8 mouse cellular contexts compared by ENCODE assay signal in the genomic region with DNA sequence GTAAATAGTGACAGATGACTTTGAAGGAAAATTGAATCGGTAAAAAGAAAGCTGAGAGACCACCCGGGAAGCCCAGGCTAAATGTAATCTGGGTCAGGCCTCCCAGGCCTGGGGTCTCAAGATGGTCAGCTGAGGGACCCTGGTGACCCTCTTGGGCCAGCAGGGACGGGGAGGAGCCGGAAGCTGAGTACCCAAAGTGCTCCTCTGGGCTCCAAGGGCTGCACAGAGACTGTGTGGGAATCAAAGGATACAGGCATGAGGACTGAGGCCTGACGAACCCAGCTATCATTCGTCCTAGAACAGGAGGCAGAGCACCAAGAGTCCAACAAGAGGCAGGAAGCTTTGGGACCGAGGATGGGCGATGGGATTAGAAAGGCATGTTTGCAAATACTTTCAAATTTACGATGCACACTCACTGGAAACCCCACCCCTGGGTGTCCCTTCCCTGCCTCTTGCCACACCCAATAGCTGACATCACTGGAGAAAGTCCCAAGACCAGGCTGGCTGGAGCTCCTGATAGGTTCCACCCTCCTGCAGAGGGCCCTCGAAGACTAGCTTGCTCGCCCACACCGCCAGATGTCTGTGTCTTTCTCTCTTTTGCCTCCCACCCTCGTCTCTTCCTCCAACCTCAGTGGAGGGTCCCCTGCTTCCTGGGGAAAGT.
DNase-seq lines count a peak whose midpoint lies in the region; ATAC-seq and TF ChIP-seq lines count a peak whose summit lies in the region.

No protein-coding gene starts in this region.

- no peaks in the 10 kb centered on the region for H3K27me3 ChIP-seq in hindbrain, postnatal 0 days (ENCODE audit: insufficient read depth, low read length)
- no peaks in the 10 kb centered on the region for H3K27me3 ChIP-seq in hindbrain, embryonic 13.5 days
- H3K27me3 ChIP-seq in kidney, postnatal 0 days (ENCODE audit: insufficient read depth, low read length) = no peaks in the 10 kb centered on the region
- H3K27me3 ChIP-seq in stomach, postnatal 0 days (ENCODE audit: control insufficient read depth, insufficient read depth, low read length) = no peaks in the 10 kb centered on the region

- no peak overlapping the region for H3K4me2 ChIP-seq in hindbrain, postnatal 0 days (ENCODE audit: low read depth, low read length)
- H3K4me2 ChIP-seq in hindbrain, embryonic 13.5 days = no peak overlapping the region
- no peak overlapping the region; the same call in 1 of the 2 replicates for H3K4me2 ChIP-seq in kidney, postnatal 0 days (ENCODE audit: low read length)
- no peak overlapping the region for H3K4me2 ChIP-seq in stomach, postnatal 0 days (replicated peaks; ENCODE audit: low read depth)

- no peak overlapping the region for H3K4me3 ChIP-seq in hindbrain, postnatal 0 days (ENCODE audit: low read length)
- no peak overlapping the region for H3K4me3 ChIP-seq in hindbrain, embryonic 13.5 days
- H3K4me3 ChIP-seq in kidney, postnatal 0 days (replicated peaks; ENCODE audit: low read depth, low read length) = no peak overlapping the region
- no peak overlapping the region for H3K4me3 ChIP-seq in stomach, postnatal 0 days (ENCODE audit: low read depth, low read length)

- 70% methylated on average over 13 of the region's 13 CpGs for WGBS in hindbrain, postnatal 0 days
- WGBS in hindbrain, embryonic 13.5 days = 74% methylated on average over 13 of the region's 13 CpGs
- 48% methylated on average over 13 of the region's 13 CpGs for WGBS in kidney, postnatal 0 days
- 40% methylated on average over 13 of the region's 13 CpGs for WGBS in stomach, postnatal 0 days

- no peaks in the 10 kb centered on the region for H3K36me3 ChIP-seq in hindbrain, postnatal 0 days (ENCODE audit: insufficient read depth, low read length)
- no peaks in the 10 kb centered on the region for H3K36me3 ChIP-seq in hindbrain, embryonic 13.5 days
- H3K36me3 ChIP-seq in kidney, postnatal 0 days (ENCODE audit: insufficient read depth, low read length) = no peaks in the 10 kb centered on the region
- H3K36me3 ChIP-seq in stomach, postnatal 0 days (ENCODE audit: control insufficient read depth, insufficient read depth, low read length) = no peaks in the 10 kb centered on the region

- no peak overlapping the region for H3K27ac ChIP-seq in hindbrain, postnatal 0 days
- no peak overlapping the region for H3K27ac ChIP-seq in hindbrain, embryonic 13.5 days
- peak overlapping the region; percentile 44; the same call in 1 of the 2 replicates for H3K27ac ChIP-seq in kidney, postnatal 0 days
- no peak overlapping the region for H3K27ac ChIP-seq in stomach, postnatal 0 days (replicated peaks)

- no peak for TF ChIP-seq EP300 in stomach, postnatal 0 days (optimal IDR thresholded peaks at IDR 0.05)

- no peaks in the 10 kb centered on the region for H3K9me3 ChIP-seq in hindbrain, postnatal 0 days (ENCODE audit: low read length)
- no peaks in the 10 kb centered on the region for H3K9me3 ChIP-seq in hindbrain, embryonic 13.5 days
- H3K9me3 ChIP-seq in kidney, postnatal 0 days (replicated peaks; ENCODE audit: low read length) = no peaks in the 10 kb centered on the region
- H3K9me3 ChIP-seq in stomach, postnatal 0 days (ENCODE audit: control insufficient read depth, low read length) = no peaks in the 10 kb centered on the region

- TF ChIP-seq CTCF in hindbrain, postnatal 0 days (IDR thresholded peaks at IDR 0.05; ENCODE audit: low read depth) = 0 out of 2 replicates have a peak, but pooled peaks have one; percentile 5
- TF ChIP-seq CTCF in kidney, postnatal 0 days (IDR thresholded peaks at IDR 0.05; ENCODE audit: low read depth) = peak; percentile 42
- TF ChIP-seq CTCF in stomach, postnatal 0 days (IDR thresholded peaks at IDR 0.05; ENCODE audit: low read depth) = peak; percentile 53

- no peak for DNase-seq in hindbrain, postnatal 0 days (ENCODE audit: low spot score)
- DNase-seq in adrenal gland, postnatal 36 days = peak; percentile 79 to 83
- peak; percentile 75 to 83 for DNase-seq in heart, adult 18-20 months
- peak; percentile 70 for DNase-seq in kidney, postnatal 0 days (ENCODE audit: low spot score)
- DNase-seq in lung, postnatal 10 days = peak; percentile 88
- peak; percentile 28 for DNase-seq in stomach, postnatal 0 days (ENCODE audit: low spot score)
- DNase-seq in embryo, embryonic 9.5 days (ENCODE audit: extremely low spot score) = no peak

- ATAC-seq in hindbrain, postnatal 0 days = no peak
- no peak for ATAC-seq in hindbrain, embryonic 13.5 days (ENCODE audit: low FRiP score)
- no peak; the same call in 1 of the 2 replicates for ATAC-seq in kidney, postnatal 0 days (replicated peaks; ENCODE audit: low FRiP score, low read depth)
- peak; percentile 66; the same call in 1 of the 2 replicates for ATAC-seq in stomach, postnatal 0 days (ENCODE audit: low FRiP score, low TSS enrichment)

- H3K4me1 ChIP-seq in hindbrain, postnatal 0 days (ENCODE audit: insufficient read depth, low read length) = no peaks in the 10 kb centered on the region
- H3K4me1 ChIP-seq in hindbrain, embryonic 13.5 days (replicated peaks) = peaks cover 21% of the 10 kb centered on the region
- no peaks in the 10 kb centered on the region for H3K4me1 ChIP-seq in kidney, postnatal 0 days (replicated peaks; ENCODE audit: insufficient read depth, low read length)
- H3K4me1 ChIP-seq in stomach, postnatal 0 days (replicated peaks; ENCODE audit: control insufficient read depth, insufficient read depth) = no peaks in the 10 kb centered on the region

- H3K9ac ChIP-seq in hindbrain, postnatal 0 days (replicated peaks; ENCODE audit: low read length) = no peak overlapping the region
- no peak overlapping the region for H3K9ac ChIP-seq in hindbrain, embryonic 13.5 days
- H3K9ac ChIP-seq in kidney, postnatal 0 days (ENCODE audit: low read depth, low read length) = no peak overlapping the region
- H3K9ac ChIP-seq in stomach, postnatal 0 days (ENCODE audit: low read length) = no peak overlapping the region

Comparison
In these comparisons a context has a peak if more than half of its experiments do, and no peak if none do; other contexts are left out.
1. DNase-seq: peak in adrenal gland, postnatal 36 days (2 of 2), heart, adult 18-20 months (2 of 2), kidney, postnatal 0 days (single experiment), lung, postnatal 10 days (single experiment) and stomach, postnatal 0 days (single experiment); none in hindbrain, postnatal 0 days (single experiment) and embryo, embryonic 9.5 days (single experiment).
2. Peak in every context shown above with its lines, with median percentiles within 50 percentile points of each other: CTCF ChIP-seq.